Mouse (Mus musculus): ENCODE data around the gene Kcnk10. TPM values are rescaled to one million over a fixed set of nuclear protein-coding genes. Genes with fewer than 3 reads are reported as not detected.

The Kcnk10 gene
- polyA plus RNA-seq, 2 experiments from 2014 or later, result 0.23 TPM; not detected in 1

DNA sequence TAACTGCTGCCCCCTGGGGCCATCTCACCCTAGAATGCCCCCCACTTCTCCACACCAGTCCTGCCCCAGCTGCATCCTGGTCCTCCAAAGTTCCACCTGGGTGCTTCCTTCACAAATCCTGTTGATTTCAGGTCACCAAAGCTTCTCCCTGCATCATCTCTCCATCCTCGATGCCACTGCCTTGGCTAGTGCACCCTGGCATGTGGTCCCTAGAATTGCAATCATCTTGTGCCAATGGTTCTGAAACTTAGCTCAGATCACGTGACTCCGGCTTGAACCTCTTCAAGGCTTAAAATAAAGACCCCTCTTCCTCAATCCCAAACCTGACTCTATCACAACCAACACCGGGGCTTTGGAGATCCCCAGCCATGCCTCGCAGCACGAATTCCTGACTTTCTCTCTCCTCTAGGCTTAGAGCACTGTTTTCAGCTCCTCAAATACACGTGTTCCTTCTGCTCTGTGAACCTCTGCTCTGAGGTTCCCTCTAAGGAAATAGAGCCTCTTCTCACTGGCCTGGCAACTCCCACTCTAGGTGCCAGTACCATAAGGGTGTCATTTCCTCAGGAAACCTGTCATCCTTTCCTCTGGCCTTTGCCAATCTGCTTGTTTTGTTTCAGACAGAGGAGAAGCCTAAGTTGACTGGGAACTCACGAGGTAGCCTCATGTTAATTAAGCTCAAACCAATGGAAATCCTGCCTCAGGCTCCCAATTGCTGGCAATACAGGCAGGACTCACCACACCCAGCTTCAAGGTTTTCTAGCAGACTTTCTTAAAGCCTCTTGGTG lies 6.0 kb downstream of the Kcnk10 start:
- ATAC-seq, result peak; percentile 33

DNA sequence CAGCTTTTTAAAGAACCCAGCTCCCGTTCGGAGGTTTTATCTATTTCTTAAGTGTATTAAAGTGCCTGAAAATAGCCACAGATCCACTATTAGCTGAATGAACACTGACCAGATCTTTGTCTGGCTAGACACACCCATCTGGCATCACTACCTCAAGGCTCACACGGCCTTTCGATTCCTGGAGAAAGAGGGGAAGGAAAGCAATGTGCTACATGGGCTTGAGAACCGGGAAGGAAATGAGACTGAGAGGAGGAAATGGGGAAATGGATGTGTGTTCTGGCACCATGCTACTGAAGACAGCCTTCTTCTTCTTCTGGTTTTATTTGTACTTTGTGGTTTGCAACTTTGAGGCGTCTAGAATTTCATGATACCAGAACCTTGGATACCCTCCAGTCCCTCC lies 8.7 kb downstream of the Kcnk10 start:
- no peak for ATAC-seq

DNA sequence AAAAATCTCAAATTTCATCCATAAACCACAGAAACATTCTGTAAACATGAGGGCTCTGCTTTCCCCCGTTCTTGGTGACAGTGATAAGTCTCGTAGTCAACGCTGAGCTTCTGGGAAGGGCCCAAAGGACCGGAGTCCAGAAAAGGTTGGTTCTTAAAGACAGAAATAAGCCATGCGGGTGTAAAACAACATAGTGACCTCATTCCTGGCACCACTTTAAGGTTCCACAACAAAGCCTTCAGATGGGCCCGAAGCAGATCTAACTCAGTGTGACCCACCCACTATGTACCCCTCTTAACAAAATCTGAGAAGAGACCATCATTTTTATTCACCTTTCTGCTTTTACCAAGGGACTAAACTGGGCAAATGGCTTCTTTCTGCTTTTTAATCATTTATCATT lies 10.2 kb downstream of the Kcnk10 start:
- no peak for ATAC-seq

DNA sequence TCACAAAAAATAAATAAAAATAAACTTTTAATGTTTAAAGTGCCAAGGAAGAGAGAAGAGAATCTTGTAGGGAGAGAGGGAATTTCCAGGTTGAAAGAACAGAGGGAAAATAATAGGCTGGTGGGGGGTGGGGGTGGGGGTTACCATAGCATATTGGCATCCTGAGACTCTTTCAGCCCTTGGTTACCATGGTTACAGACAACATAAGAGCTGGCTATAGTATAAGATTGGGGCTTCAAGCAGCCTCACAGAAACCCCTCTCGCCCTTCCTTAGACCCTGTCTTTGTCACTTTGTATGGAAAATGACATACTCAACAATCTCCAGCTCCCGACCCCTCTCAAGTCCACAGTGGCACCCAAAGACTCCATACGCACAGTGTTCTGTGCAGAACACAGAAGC lies 13.7 kb downstream of the Kcnk10 start:
- no peak for ATAC-seq

DNA sequence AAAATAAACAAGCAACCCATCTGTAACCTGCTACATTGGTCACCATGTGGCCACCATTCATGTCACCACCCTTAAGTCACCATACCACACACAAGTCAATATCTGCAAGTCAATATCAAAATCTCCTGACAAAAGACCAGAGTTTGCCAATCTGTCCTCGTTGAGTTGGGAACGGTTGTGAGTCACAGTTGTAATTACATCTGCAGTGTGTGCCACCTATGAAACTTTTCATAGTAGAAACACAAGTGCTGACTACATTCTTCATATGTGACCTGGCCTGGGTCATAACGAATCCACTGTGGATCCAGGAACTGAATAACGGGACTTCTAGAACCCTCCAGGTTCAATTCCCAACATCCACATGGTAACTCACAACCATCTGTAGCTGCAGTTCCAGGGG lies 14.8 kb downstream of the Kcnk10 start:
- ATAC-seq, result no peak

DNA sequence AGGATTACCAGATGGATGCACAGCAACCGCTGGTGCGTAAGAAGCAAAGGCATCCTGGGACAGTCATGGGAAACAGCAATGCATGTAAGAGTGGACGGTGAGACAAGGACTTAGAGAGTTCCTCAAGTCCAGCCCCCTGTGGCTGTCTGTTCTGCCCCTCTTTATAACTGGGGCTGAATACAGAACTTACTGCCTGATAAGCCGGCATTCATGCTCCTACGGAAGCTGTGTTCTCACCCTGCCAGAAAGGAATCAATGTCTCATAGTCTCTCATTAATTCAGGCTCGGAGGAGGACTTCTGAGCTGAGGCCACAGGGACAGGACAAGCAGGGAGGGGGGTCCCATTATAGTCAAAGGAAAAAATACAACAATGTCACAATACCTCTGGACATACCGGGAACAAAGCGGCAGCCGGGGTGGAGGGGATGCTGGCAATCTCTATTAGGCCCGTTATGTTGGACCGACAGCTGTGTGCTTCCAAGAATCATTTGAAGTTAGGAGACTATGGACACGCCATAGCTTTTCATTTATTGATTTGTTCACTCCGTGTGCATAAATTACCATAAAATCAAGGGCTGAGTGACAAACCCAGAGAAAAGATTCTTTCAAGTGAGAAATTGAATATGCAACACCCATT lies 15.7 kb downstream of the Kcnk10 start:
- ATAC-seq, result no peak

DNA sequence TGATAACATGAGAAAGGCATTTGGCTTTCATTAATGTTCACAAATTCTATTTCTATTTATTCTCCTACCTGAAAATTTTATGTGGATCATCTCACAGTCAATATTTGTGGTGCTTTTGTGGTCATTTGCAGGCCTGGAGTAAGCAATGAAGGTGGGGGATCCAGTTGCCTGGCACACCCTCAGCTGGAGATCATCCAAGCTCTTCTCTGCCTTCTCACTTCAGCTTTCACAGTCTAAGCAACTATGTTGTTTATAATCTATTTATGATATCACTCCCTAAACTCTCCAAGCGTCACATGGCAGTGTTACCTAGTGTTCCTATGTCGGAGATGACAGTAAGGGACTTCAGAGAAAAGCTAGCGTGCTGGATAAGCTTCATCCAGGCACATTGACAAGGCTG lies 18.1 kb downstream of the Kcnk10 start:
- no peak for ATAC-seq

DNA sequence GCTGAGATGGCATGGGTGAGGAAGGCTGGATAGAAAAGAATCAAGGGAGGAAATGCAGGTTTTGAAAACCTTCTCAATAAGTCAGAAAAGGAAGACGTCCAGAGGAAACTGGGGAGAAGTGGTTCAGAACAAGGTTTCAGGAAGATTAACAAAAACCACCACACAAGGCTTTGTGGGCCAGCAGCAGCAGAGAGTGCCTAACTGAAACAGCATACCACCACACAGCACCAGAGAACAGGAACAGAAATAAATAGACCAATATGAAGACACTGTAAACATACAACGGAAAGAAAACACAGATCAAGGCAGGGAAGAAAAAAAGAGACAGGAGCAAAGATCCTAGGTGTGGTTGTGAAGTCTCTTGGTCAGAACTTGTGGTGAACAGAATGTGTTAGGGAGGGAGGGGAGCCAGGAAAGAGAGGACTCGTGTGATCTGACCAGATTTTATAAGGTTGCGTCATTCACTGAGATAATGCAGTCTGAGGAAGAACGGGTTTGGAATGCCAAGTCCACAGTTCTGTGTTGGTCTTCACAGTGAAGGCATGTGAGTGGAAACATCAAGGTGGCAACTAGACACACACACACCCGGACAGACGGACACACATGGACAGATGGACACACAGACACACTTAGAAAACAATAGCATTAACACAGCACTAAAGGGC lies 21.0 kb downstream of the Kcnk10 start:
- no peak for ATAC-seq

DNA sequence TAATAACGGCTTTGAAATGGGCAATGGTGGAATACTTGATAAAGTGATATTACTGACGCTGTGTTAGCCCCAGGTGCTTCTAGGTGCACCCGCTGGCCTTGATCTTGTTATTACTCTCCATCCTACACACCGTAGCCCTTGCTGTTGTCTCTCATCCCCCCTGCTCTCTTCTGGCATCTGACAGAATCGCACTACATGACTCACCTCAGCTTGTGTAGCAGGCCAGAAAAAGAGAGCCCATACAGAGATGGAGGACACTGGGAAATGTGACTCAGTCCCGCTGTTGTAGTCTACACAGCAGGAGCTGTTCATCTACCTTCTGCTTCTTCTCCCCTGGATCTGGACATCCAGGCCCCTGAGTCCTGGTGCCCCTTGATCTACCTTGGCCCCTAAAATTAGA lies 28.1 kb downstream of the Kcnk10 start:
- ATAC-seq, result no peak

DNA sequence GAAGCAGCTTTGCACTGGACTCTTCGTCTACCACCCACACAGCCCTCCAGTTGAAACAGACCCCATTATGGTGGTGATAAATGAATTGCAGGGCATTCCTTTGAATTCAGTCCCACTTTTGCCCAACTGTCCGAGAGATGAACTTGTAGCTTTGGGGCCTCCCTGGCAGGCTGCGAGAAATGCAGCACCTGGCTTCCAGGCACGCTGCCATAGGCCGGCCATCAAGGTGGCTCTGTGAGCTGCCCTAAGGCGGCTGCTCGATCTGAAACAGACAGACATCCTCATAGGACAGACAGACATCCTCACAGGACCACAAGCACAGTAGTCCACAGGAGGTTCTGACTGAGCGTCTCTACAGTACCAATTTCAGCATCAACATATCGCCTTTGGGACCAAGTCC lies 30.0 kb downstream of the Kcnk10 start:
- ATAC-seq, result no peak

DNA sequence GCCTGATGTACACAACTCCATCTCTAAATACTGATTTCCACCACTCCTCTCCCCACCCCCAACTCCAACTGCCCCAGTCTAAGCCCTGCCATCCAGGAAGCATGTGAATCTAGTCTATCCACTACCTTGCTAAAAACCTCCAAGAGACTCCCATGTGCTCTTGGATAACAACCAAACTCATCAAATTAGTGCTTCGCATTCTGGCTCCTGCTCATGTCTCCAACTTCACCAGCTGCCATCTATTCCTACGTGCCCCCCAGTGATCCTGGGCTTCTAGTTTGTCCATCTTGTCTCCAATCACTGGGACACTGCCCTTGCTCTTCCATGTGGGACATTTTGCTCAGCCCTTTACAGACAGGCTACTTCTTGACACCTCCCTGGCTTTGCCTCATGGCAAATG lies 32.2 kb downstream of the Kcnk10 start:
- ATAC-seq, result no peak

DNA sequence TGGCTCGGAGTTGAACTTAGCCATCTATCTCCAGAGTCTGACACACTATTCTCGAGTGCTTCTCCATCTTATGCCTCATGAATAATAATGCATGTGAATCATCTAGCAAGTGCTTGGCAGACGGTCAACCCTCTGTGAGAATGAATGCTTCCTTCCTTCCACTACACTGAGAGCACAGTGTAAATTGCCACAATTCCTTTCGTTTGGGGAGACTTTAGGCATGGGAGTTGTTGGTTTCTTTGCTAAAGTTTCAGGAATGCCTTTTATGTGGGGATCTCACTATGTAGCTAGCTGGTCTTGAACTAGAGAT lies 32.9 kb downstream of the Kcnk10 start:
- no peak for ATAC-seq

DNA sequence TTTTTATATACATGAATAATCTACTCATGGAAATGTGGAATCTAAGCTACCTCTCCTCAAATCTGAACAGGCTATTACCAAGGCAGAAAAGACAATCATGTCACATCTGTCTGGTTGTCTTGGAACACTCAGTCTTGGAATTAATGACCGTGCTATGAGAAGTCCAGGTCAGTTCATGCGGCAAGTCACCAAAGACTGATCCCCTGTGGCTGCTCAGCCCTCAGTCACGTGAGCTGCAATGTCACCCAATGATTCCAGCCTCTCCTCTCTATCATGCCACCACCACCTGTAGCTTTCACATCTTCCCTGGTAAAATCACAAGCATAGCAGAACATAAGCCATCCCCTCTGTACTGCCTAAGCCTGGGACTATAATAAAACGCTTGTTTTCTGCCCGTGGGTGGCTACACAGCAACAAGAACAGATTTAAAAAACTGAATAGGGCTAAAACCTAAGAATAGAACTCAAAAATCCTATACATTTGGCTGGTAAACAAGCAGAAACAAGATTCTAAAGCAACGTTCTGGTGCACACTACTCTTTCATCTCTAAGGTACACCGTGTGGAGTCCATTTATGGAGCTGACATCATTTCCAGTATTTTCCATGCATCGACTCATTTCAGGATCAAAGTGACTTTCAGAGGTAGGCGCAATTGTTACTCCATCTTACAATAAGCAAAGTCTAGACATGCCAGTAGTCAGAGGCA lies 33.4 kb downstream of the Kcnk10 start:
- no peak for ATAC-seq

DNA sequence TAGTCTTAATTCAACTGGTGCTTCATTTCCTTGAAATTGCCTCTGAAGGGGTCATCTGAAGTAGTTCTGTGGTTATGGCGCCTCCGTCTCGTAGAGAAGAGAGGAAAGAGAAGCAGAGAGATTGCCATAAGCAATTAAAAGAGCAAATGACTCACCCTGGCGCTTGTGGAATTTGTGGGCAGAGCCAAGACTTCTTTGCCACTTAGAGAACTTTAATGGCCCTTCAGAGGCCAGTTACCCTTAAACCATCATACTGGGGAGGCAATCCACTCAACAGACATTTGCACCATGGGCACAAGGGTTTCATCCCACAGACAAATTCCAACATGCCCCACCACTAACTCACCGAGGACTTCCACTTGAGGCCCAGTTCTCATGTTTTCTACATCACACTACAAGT lies 41.4 kb downstream of the Kcnk10 start:
- no peak for ATAC-seq

DNA sequence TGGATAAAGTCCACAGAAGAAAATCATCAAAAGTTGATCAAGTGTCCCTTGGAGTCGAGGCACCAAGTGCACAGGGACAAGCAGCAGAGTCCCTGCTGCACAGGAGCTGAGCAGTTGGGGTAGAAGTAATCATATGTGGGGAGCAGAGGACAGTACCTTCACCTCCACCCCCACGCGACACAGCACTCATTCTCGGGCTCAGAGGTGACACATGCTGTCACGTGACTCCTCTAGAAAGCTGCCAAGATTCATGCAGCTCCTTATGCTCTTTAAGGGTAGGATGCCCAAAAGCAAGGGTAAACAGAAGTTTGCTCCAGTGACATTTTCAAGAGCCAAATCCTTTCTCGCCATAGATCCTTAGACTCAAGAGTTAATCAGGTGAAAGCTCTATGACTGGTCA lies 42.1 kb downstream of the Kcnk10 start:
- no peak for ATAC-seq

DNA sequence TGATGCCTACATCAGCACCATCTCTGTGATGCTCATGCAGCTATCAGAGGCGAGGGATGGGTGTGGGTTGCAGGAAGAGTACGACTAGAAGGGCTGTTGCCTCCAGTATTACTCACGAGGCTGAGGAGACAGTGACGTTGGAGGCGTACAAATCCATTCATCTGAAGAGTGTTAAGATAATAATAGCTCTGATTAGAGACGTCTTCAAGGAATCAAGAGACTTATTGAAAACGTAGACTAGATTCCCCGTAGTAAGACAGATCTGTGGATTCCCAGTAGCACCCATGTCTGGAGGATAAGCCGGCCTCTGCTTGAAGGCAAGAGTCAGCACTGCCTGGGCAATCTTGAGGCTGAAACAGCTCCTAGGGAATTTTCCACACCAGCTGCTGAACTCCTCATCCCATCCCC lies 42.6 kb downstream of the Kcnk10 start:
- ATAC-seq, result no peak

DNA sequence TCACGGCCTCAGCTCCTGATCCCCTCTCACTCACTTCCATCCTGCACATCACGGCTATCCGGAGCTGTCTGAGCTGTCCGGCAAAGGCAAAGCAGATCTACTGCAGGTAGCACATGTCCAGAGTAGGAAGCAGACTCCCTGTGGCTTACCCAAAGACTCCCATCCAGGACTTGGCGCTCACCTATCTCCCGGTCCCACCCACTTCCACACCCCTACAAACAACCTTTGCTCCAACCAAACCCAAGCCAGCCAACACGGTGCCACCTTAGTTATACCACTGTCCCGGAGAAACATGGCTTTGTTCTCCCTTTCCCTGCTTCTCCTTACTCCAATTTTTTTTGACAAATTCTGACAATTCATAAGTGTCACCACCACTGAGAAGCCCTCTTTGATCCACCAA lies 49.5 kb downstream of the Kcnk10 start:
- ATAC-seq, result no peak

DNA sequence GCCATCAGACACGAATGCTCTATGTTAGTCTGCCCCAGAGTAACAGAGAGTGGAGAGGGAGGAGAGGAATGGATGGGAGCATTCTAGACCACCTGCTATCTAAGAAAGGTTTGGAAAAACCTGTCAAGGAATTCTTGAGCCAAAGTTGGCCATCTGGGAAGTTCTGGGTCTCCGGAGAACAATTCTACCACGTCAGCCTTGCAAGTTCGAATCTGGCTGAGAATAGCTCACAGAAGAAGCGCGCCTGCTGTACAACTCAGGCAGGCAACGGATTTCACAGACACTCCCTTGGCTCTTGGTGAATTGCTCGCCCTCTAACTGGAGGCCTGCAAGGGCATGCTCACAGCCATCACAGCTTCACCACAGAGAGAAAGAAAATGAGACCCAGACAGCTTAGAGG lies 52.7 kb downstream of the Kcnk10 start:
- no peak for ATAC-seq

DNA sequence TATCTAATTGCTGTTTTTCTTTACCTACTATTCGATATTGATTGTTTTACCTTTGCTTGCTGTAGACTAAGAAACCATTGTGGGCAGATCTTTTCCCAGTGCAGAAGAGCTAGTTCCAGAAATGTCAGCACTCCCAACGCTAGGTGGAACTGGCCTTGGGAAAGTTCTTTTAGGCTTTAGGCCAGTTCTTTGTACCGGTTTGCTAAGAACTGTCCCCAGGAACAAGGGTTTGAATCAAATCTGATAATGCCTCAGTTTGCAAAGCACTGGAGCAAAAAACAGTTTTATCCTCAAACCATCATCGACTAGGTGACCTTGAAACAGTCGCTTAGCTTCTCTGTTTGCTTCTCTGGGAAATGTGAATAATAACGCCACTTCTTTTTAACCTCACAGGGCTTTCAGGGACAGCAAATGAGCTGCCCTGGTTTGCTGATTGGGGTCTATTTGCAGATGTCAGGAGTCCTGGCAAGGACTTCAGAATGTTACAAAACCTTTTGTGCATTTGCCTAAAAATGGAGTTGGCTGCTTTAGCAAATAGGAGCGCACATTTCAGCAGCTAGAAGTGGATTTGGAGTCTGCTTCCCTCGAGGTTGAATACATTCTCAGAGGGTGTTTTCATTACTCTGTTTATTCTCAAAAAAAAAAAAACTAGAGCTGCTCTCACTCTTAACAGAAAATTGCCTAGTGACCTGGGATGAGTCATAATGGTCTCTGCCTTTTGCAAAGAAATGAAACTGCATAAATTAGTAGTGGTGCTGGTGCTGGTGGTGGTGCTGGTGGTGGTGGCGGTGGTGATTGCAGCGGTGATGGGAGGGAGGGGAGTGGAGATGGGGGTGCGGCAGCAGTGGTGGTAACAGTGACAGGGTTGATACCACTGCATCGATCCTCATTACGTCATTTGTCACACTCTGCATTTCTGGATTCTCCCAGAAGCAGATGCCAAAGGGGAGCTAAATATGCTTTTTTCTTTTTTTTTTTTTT lies 53.5 kb downstream of the Kcnk10 start:
- no peak for ATAC-seq

DNA sequence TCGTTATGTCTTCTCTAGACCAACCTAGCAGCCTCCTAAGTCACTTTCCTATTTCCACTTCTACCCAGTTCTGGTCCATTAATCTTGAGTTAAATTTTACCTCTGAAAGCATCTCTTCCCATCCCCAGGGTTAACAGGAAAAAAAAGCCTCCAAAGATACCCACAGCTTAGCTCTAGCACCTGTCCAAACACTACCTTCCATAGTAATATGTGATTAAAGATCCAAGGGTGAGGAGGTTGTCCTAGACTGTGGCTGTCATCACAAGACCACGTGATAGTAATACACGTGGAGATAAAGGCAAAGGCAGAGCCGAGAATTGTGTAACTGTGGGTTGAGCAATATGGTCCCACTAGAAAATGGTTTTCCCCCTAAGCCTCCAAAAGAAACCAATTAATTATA lies 56.8 kb downstream of the Kcnk10 start:
- no peak for ATAC-seq

DNA sequence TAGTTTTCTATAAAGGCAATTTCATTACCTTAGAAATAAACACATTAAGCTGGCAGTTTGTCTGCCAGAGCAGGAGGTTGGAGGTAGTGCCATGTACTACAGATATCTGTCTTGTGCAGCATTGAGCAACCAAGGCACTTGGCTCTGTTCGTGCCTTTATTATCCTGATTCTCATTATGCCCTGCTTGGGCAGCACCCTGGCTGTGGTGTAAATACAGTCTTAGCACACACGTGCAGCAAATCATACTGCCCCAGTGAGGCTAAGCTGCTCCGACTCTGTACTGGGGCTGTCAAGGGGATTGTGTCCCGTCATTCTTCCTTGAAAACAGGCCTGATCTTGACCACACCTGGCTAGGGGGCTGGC lies 57.6 kb downstream of the Kcnk10 start:
- no peak for ATAC-seq

DNA sequence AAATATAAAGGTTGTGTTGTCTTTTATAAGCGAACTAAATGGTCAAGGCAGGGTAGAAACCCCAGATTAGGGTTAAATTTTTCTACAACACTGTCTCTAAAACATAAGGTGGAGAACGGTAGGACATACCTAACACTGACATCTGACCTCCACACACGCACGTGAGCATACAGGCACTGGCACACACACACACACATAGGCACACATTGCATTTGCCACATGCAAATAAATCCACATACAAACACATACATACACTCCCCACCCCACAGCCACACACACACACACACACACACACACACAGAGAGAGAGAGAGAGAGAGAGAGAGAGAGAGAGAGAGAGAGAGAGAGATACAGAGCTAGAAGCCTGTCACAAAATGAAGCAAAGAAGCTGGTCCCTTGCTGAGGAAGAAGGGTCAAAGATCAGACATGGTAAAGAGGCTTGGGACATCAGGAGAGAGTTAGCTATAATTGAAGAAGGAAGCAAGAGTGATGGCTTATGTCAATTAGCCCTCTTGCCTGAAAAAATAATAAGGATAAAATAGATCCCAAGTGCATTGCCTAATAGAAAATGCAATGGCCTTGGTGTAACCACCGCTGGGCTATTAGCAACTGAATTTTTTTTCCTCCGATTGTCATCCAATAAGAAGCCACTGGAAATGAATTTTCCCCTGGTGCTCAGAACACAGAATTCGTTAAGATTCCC lies 58.1 kb downstream of the Kcnk10 start:
- ATAC-seq, result no peak
